Mouse (Mus musculus) mouse trophoblast stem cell (cell line): ENCODE results near the gene Rusc2.

Experiments
- in situ Hi-C, 2 experiments: fragments of 300-500 bp; cut with MseI, MboI; formaldehyde crosslinking; loops; 2 replicates in 1 of 2; 3 replicates in 1 of 2; pipeline ENCODE4 v1.15.1; 2025

Gene Rusc2

GRCm38 (mm10) chr4:43384083-43384460, 2.3 kb downstream of the Rusc2 start:
- in situ Hi-C loops: no loop called here

- in situ Hi-C loops: no loop called here
Observed at GRCm38 (mm10) chr4:43384541-43384940, 2.8 kb downstream of the Rusc2 start.

- in situ Hi-C loops: no loop called here
Observed at GRCm38 (mm10) chr4:43386932-43387331, 5.2 kb downstream of the Rusc2 start.

GRCm38 (mm10) chr4:43389390-43389789, 7.6 kb downstream of the Rusc2 start:
- in situ Hi-C loops: no loop called here

GRCm38 (mm10) chr4:43389845-43390440, 8.2 kb downstream of the Rusc2 start:
- in situ Hi-C loops: no loop called here

GRCm38 (mm10) chr4:43391521-43392050, 9.8 kb downstream of the Rusc2 start:
- in situ Hi-C loops: no loop called here

- in situ Hi-C loops: no loop called here
Observed at GRCm38 (mm10) chr4:43394345-43394891, 12.6 kb downstream of the Rusc2 start.

GRCm38 (mm10) chr4:43395147-43395546, 13.4 kb downstream of the Rusc2 start:
- in situ Hi-C loops: no loop called here

GRCm38 (mm10) chr4:43395836-43396235, 14.1 kb downstream of the Rusc2 start:
- in situ Hi-C loops: no loop called here

- in situ Hi-C loops: no loop called here
Observed at GRCm38 (mm10) chr4:43396381-43396780, 14.6 kb downstream of the Rusc2 start.

- in situ Hi-C loops: no loop called here
Observed at GRCm38 (mm10) chr4:43398014-43398413, 16.2 kb downstream of the Rusc2 start.

GRCm38 (mm10) chr4:43398829-43399331, 17.1 kb downstream of the Rusc2 start:
- in situ Hi-C loops: no loop called here

GRCm38 (mm10) chr4:43399391-43400131, 17.8 kb downstream of the Rusc2 start:
- in situ Hi-C loops: no loop called here

GRCm38 (mm10) chr4:43400976-43401375, 19.2 kb downstream of the Rusc2 start:
- in situ Hi-C loops: no loop called here

GRCm38 (mm10) chr4:43401486-43401885, 19.7 kb downstream of the Rusc2 start:
- in situ Hi-C loops: no loop called here

- in situ Hi-C loops: no loop called here
Observed at GRCm38 (mm10) chr4:43402212-43402611, 20.4 kb downstream of the Rusc2 start.

- in situ Hi-C loops: no loop called here
Observed at GRCm38 (mm10) chr4:43404697-43405096, 22.9 kb downstream of the Rusc2 start.

- in situ Hi-C loops: no loop called here
Observed at GRCm38 (mm10) chr4:43406162-43406971, 24.6 kb downstream of the Rusc2 start.

- in situ Hi-C loops: no loop called here
Observed at GRCm38 (mm10) chr4:43407071-43407920, 25.5 kb downstream of the Rusc2 start.

GRCm38 (mm10) chr4:43414761-43415160, 33.0 kb downstream of the Rusc2 start:
- in situ Hi-C loops: no loop called here
